Mouse (Mus musculus): Measurements from ENCODE around the gene Capza1. TPM values are rescaled to one million over a fixed set of nuclear protein-coding genes. Genes with fewer than 3 reads are reported as not detected.

The Capza1 gene
- polyA plus RNA-seq, 1 experiment from 2014 or later = 119 TPM

- TF ChIP-seq CTCF (IDR thresholded peaks at IDR 0.05; ENCODE audit: low read depth) = no peak
- Histone ChIP-seq H3K27ac (no peak overlapping the region), H3K9ac (ENCODE audit: low read depth, low read length) (no peak overlapping the region), H3K4me2 (ENCODE audit: low read length) (no peak overlapping the region), H3K9me3 (replicated peaks; ENCODE audit: low read length) (no peaks in the 10 kb centered on the region), H3K36me3 (ENCODE audit: insufficient read depth, low read length) (peaks cover 18% of the 10 kb centered on the region; the same call in 1 of the 2 replicates), H3K4me1 (replicated peaks; ENCODE audit: insufficient read depth, low read length) (peaks cover 49% of the 10 kb centered on the region), H3K4me3 (replicated peaks; ENCODE audit: low read depth, low read length) (no peak overlapping the region), H3K27me3 (ENCODE audit: insufficient read depth, low read length) (no peaks in the 10 kb centered on the region)
- DNase-seq (ENCODE audit: low spot score) (no peak), ATAC-seq (replicated peaks; ENCODE audit: low FRiP score, low read depth) (no peak)
- 67% methylated on average over 15 of the region's 15 CpGs for WGBS
These were observed 71.7 kb downstream of the Capza1 start for GRCm38 (mm10) chr3:104792360-104793270.

GRCm38 (mm10) chr3:104791671-104792070 lies 72.6 kb downstream of the Capza1 start:
- peak overlapping the region; percentile 71; the same call in 1 of the 2 replicates for H3K4me2 ChIP-seq (ENCODE audit: low read length)
- DNase-seq (ENCODE audit: low spot score) (no peak), ATAC-seq (replicated peaks; ENCODE audit: low FRiP score, low read depth) (no peak)
- no peak for TF ChIP-seq CTCF (IDR thresholded peaks at IDR 0.05; ENCODE audit: low read depth)
- no peaks in the 10 kb centered on the region for H3K9me3 ChIP-seq (replicated peaks; ENCODE audit: low read length)
- H3K9ac ChIP-seq (ENCODE audit: low read depth, low read length) = 0 out of 2 replicates have a peak overlapping the region, but pooled peaks have one; percentile 19
- peaks cover 12% of the 10 kb centered on the region; the same call in 1 of the 2 replicates for H3K36me3 ChIP-seq (ENCODE audit: insufficient read depth, low read length)
- no peak overlapping the region for H3K27ac ChIP-seq
- peaks cover 49% of the 10 kb centered on the region for H3K4me1 ChIP-seq (replicated peaks; ENCODE audit: insufficient read depth, low read length)
- no peaks in the 10 kb centered on the region for H3K27me3 ChIP-seq (ENCODE audit: insufficient read depth, low read length)
- WGBS = 93% methylated on average over 8 of the region's 8 CpGs
- H3K4me3 ChIP-seq (replicated peaks; ENCODE audit: low read depth, low read length) = no peak overlapping the region

GRCm38 (mm10) chr3:104791017-104791416 lies 73.3 kb downstream of the Capza1 start:
- Histone ChIP-seq H3K4me3 (replicated peaks; ENCODE audit: low read depth, low read length) (peak overlapping the region; percentile 67), H3K4me2 (ENCODE audit: low read length) (peak overlapping the region; percentile 71), H3K9ac (ENCODE audit: low read depth, low read length) (peak overlapping the region; percentile 19; the same call in 1 of the 2 replicates), H3K27ac (peak overlapping the region; percentile 85), H3K36me3 (ENCODE audit: insufficient read depth, low read length) (peaks cover 12% of the 10 kb centered on the region; the same call in 1 of the 2 replicates), H3K27me3 (ENCODE audit: insufficient read depth, low read length) (no peaks in the 10 kb centered on the region), H3K4me1 (replicated peaks; ENCODE audit: insufficient read depth, low read length) (peaks cover 48% of the 10 kb centered on the region), H3K9me3 (replicated peaks; ENCODE audit: low read length) (no peaks in the 10 kb centered on the region)
- DNase-seq (ENCODE audit: low spot score) (no peak), ATAC-seq (replicated peaks; ENCODE audit: low FRiP score, low read depth) (no peak)
- 17% methylated on average over 4 of the region's 4 CpGs for WGBS
- no peak for TF ChIP-seq CTCF (IDR thresholded peaks at IDR 0.05; ENCODE audit: low read depth)

- peaks cover 43% of the 10 kb centered on the region for H3K4me1 ChIP-seq (replicated peaks; ENCODE audit: insufficient read depth, low read length)
- 10% methylated on average over 6 of the region's 6 CpGs for WGBS
These were observed 73.8 kb downstream of the Capza1 start for GRCm38 (mm10) chr3:104790401-104790937.

GRCm38 (mm10) chr3:104789822-104790221 lies 74.5 kb downstream of the Capza1 start:
- Histone ChIP-seq H3K9ac (ENCODE audit: low read depth, low read length) (peak overlapping the region; percentile 80), H3K9me3 (replicated peaks; ENCODE audit: low read length) (no peaks in the 10 kb centered on the region), H3K27ac (peak overlapping the region; percentile 85), H3K27me3 (ENCODE audit: insufficient read depth, low read length) (no peaks in the 10 kb centered on the region), H3K4me2 (ENCODE audit: low read length) (peak overlapping the region; percentile 71), H3K4me3 (replicated peaks; ENCODE audit: low read depth, low read length) (peak overlapping the region; percentile 67), H3K4me1 (replicated peaks; ENCODE audit: insufficient read depth, low read length) (peaks cover 36% of the 10 kb centered on the region), H3K36me3 (ENCODE audit: insufficient read depth, low read length) (peaks cover 8% of the 10 kb centered on the region; the same call in 1 of the 2 replicates)
- TF ChIP-seq CTCF (IDR thresholded peaks at IDR 0.05; ENCODE audit: low read depth) = no peak
- ATAC-seq (replicated peaks; ENCODE audit: low FRiP score, low read depth) (no peak), DNase-seq (ENCODE audit: low spot score) (peak; percentile 32)
- 9% methylated on average over 13 of the region's 13 CpGs for WGBS

More at GRCm38 (mm10) chr3:104790401-104790937, 73.8 kb downstream of the Capza1 start:
- Histone ChIP-seq H3K9ac (ENCODE audit: low read depth, low read length) (peak overlapping the region; percentile 80; the same call in 1 of the 2 replicates), H3K9me3 (replicated peaks; ENCODE audit: low read length) (no peaks in the 10 kb centered on the region), H3K27ac (peak overlapping the region; percentile 85), H3K36me3 (ENCODE audit: insufficient read depth, low read length) (peaks cover 11% of the 10 kb centered on the region; the same call in 1 of the 2 replicates), H3K4me3 (replicated peaks; ENCODE audit: low read depth, low read length) (peak overlapping the region; percentile 67), H3K4me2 (ENCODE audit: low read length) (peak overlapping the region; percentile 71), H3K27me3 (ENCODE audit: insufficient read depth, low read length) (no peaks in the 10 kb centered on the region)
- ATAC-seq (replicated peaks; ENCODE audit: low FRiP score, low read depth) = peak; percentile 15
- peak; percentile 82 for DNase-seq (ENCODE audit: low spot score)
- TF ChIP-seq CTCF (IDR thresholded peaks at IDR 0.05; ENCODE audit: low read depth) = no peak

- peak; percentile 1 for ATAC-seq (replicated peaks; ENCODE audit: low FRiP score, low read depth)
- Histone ChIP-seq H3K4me1 (replicated peaks; ENCODE audit: insufficient read depth, low read length) (peaks cover 35% of the 10 kb centered on the region), H3K27me3 (ENCODE audit: insufficient read depth, low read length) (no peaks in the 10 kb centered on the region), H3K4me3 (replicated peaks; ENCODE audit: low read depth, low read length) (peak overlapping the region; percentile 67), H3K36me3 (ENCODE audit: insufficient read depth, low read length) (peaks cover 8% of the 10 kb centered on the region; the same call in 1 of the 2 replicates), H3K9me3 (replicated peaks; ENCODE audit: low read length) (no peaks in the 10 kb centered on the region), H3K9ac (ENCODE audit: low read depth, low read length) (peak overlapping the region; percentile 80), H3K4me2 (ENCODE audit: low read length) (peak overlapping the region; percentile 71), H3K27ac (peak overlapping the region; percentile 85)
- no peak for DNase-seq (ENCODE audit: low spot score)
- WGBS = 1% methylated on average over 10 of the region's 10 CpGs
- no peak for TF ChIP-seq CTCF (IDR thresholded peaks at IDR 0.05; ENCODE audit: low read depth)
These were observed 75.0 kb downstream of the Capza1 start for GRCm38 (mm10) chr3:104789312-104789605.

All from kidney, postnatal 0 days (tissue).